Mouse (Mus musculus) C2C12 (cell line): ENCODE data around the gene Il13. TPM values are rescaled to one million over a fixed set of nuclear protein-coding genes. Genes with fewer than 3 reads are reported as not detected.

Source experiments
- H3K27me3 ChIP-seq: one replicate; pipeline ENCODE4 v1.6.1; 2011; ENCODE audit not compliant: control insufficient read depth, insufficient read depth, insufficient read length
- H3K36me3 ChIP-seq: one replicate; pipeline ENCODE4 v1.6.1; 2011; ENCODE audit not compliant: control insufficient read depth, insufficient read depth
- H3K4me3 ChIP-seq: one replicate; pipeline ENCODE4 v1.5.1; 2011; ENCODE audit warnings: mild to moderate bottlenecking, control low read depth; ENCODE audit not compliant: poor library complexity, insufficient read depth, severe bottlenecking
- H3K79me2 ChIP-seq: one replicate; pipeline ENCODE4 v1.6.1; 2011; ENCODE audit not compliant: control insufficient read depth, insufficient read depth
- H3K79me3 ChIP-seq: one replicate; pipeline ENCODE4 v1.6.1; 2011; ENCODE audit warnings: low read depth, control low read depth
- H3ac ChIP-seq: one replicate; pipeline ENCODE3; 2011; ENCODE audit warnings: low read depth; ENCODE audit not compliant: control insufficient read depth, insufficient read length
- CEBPB ChIP-seq: IDR thresholded peaks from one replicate; pipeline ENCODE4 v1.6.1; 2011; ENCODE audit warnings: low read depth, mild to moderate bottlenecking, control low read depth, moderate library complexity
- CTCF ChIP-seq: IDR thresholded peaks from one replicate; pipeline ENCODE4 v1.5.1; 2011; ENCODE audit not compliant: control insufficient read depth, insufficient read depth, insufficient read length
- FOSL1 ChIP-seq: IDR thresholded peaks from one replicate; pipeline ENCODE4 v1.8.0; 2011; ENCODE audit warnings: mild to moderate bottlenecking, low read length; ENCODE audit not compliant: poor library complexity, insufficient read depth, severe bottlenecking
- MAX ChIP-seq: IDR thresholded peaks from one replicate; pipeline ENCODE4 v1.6.1; 2011; ENCODE audit warnings: mild to moderate bottlenecking, control low read depth
- MYOD1 ChIP-seq: IDR thresholded peaks from one replicate; pipeline ENCODE4 v1.6.1; 2011; ENCODE audit warnings: low read depth; ENCODE audit not compliant: control insufficient read depth, insufficient read length
- MYOG ChIP-seq: IDR thresholded peaks from one replicate; pipeline ENCODE4 v1.6.1; 2011; ENCODE audit not compliant: control insufficient read depth, insufficient read length; ENCODE audit errors: extremely low read depth
- USF1 ChIP-seq: IDR thresholded peaks from one replicate; pipeline ENCODE4 v1.6.1; 2011; ENCODE audit warnings: low read depth, mild to moderate bottlenecking, control low read depth, moderate library complexity
- polyA plus RNA-seq: library from polyadenylated mRNA; unstranded; fragments of >200 nt; fragmentation: generic; extraction: Trizol; gene quantifications from one replicate; pipeline ENCODE4 v1.2.1, GENCODE M21; 2012; ENCODE audit warnings: missing spikeins

Il13 gene
- polyA plus RNA-seq, 1 experiment, result not detected

DNA sequence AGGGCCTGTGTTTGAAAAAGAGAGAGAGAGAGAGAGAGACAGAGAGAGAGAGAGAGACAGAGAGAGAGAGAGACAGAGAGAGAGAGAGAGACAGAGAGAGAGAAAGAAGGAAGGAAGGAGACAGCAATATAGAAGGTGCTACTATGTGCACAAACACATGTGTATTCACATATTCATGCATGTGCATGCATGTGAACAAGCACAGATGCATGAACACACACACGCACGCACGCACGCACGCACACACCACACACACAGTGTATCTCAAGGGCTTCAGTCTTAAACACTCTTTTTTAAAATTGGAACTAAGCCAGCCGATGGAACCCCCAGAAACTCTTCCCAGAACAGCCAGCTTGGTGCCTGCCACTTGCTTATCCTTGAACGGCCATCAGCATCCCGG lies 18.9 kb downstream of the Il13 start:
- no peak overlapping the region for H3K4me3 ChIP-seq
- H3K79me2 ChIP-seq, result no peaks in the 10 kb centered on the region
- TF ChIP-seq MYOD1 (no peak), USF1 (no peak), MAX (no peak)
- no peaks in the 10 kb centered on the region for H3K36me3 ChIP-seq
- no peaks in the 10 kb centered on the region for H3K79me3 ChIP-seq
- H3K27me3 ChIP-seq, result peaks cover 22% of the 10 kb centered on the region
- no peak overlapping the region for H3ac ChIP-seq

DNA sequence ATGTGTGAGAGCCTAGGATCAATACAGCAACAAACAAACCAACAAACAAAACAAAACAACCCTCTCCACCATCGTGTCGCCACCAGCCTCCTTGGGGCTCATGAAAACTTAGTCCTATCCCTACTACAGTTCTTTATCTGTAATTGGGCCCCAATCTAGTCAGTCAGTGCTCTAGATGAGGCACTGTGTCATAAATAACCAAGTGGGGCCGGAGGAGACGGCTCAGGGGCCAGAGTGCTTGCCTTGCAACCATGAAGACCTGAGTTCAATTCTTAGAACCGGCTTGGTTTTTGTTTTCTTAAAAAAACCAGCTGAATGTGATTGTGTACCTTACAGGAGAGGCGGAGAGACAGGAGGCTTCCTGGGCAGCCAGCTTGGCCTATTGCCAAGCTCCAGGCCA lies 19.3 kb downstream of the Il13 start:
- Histone ChIP-seq H3K27me3 (peaks cover 22% of the 10 kb centered on the region), H3K4me3 (no peak overlapping the region), H3K36me3 (no peaks in the 10 kb centered on the region), H3K79me3 (no peaks in the 10 kb centered on the region), H3ac (no peak overlapping the region), H3K79me2 (no peaks in the 10 kb centered on the region)
- no peak for TF ChIP-seq MAX

DNA sequence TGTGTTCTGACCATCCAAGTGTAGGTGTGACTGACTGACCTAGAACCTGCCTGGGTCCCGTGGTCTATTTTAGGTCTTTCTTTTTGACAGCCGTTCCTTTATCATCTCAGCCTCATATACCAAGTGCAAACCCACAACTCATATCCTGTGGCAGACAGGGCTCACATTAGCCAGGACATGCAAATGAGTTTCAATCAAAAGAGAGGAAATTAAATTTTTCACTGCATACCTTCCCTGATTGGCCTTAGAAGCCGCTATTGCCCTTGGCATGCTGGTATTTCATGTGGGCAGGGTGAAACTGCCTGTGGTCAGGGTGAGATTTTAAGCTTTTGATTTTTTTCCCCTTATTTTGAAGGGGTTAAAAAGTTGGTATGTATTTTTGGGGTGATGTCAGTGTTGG lies 24.8 kb downstream of the Il13 start:
- Histone ChIP-seq H3K4me3 (no peak overlapping the region), H3K27me3 (no peaks in the 10 kb centered on the region), H3K79me2 (no peaks in the 10 kb centered on the region), H3K36me3 (no peaks in the 10 kb centered on the region), H3K79me3 (no peaks in the 10 kb centered on the region), H3ac (no peak overlapping the region)
- TF ChIP-seq USF1, result no peak

DNA sequence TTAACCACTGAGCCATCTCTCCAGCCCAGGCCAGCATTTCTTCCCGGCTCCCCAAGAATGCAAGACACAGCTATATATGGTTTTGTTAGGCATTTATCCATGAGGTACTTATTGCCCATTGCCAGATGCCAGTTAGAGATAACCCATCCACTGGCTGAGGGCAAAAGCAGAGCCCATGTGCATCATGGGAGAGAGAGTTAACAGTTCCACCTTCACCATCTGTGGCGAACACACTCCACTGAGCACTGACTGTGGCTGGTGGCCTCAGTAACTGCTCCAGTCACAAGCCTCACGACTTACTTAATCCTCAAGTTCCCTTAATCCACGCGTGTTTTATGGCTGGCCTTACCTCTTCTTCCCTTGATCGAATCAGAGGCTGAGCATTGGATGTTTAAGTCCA lies 25.3 kb downstream of the Il13 start:
- TF ChIP-seq MYOG (no peak), CEBPB (no peak), MYOD1 (no peak), MAX (no peak), CTCF (no peak), FOSL1 (no peak), USF1 (no peak)
- H3K79me2 ChIP-seq, result no peaks in the 10 kb centered on the region
- H3K27me3 ChIP-seq, result no peaks in the 10 kb centered on the region
- no peak overlapping the region for H3ac ChIP-seq
- no peaks in the 10 kb centered on the region for H3K79me3 ChIP-seq
- H3K36me3 ChIP-seq, result no peaks in the 10 kb centered on the region
- no peak overlapping the region for H3K4me3 ChIP-seq

DNA sequence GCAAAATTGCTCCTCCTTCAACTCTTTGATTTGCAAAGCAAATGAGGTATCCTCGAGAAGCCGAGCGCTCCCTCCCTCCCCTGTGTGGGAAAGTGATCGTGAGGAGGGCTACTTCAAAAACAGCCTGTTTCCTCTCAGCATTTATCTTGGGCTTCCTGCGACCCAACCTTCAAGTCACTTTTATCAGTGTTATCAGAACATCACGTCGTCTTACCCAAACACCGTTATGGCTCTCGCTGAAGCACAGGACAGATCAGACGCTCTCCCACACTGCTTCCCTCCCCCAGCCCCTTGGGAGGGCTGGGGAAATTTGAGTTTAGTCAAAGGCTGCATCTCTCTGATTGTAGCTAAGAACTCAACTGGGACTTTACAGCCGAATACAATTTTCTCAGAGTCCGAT lies 28.9 kb downstream of the Il13 start:
- Histone ChIP-seq H3K27me3 (no peaks in the 10 kb centered on the region), H3ac (no peak overlapping the region), H3K79me3 (no peaks in the 10 kb centered on the region), H3K36me3 (peaks cover 7% of the 10 kb centered on the region), H3K4me3 (no peak overlapping the region), H3K79me2 (no peaks in the 10 kb centered on the region)
- TF ChIP-seq CEBPB (no peak), CTCF (no peak), FOSL1 (no peak), USF1 (no peak), MYOD1 (no peak), MAX (no peak), MYOG (no peak)

DNA sequence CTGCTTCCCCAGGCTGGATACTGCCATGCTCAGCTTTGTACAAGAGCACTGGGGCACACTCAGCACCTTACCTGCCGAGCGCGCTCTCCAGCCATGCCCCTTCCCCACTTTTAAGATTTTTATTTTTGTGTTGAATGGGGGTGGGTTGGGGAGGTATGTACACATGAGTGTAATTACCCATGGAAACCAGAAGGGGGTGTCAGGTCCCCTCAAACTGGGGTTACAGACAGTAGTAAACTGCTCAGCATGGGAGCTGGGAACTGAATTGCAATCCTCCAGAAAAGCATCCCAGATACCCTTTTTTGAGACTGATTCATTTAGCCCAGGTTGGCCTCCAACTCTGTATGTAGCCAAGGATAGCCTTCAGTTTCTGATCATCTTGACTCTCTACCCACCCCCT lies 29.5 kb downstream of the Il13 start:
- Histone ChIP-seq H3K36me3 (peaks cover 14% of the 10 kb centered on the region), H3ac (no peak overlapping the region)

DNA sequence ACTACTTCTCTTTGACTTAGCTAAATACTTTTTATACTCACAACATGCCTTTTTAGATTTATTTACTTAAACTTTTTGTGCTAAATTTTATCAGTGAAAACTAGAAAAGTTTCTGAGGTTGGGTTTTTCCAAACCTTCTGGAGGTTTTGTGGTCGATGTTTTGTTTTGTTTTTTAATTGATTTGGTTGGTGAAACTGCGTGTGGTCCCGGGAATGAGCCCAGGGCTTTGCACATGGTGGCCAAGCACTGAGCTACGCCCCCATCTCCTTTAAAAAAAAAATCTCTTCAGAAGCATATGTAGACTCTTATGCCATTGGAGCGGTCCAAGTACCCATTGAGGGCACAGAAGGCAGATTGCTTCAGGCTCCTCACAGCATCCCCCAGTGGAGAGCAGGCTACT lies 43.4 kb downstream of the Il13 start:
- TF ChIP-seq CTCF, result no peak
- no peak for TF ChIP-seq MAX
- TF ChIP-seq MYOG, result no peak
- TF ChIP-seq FOSL1, result no peak
- TF ChIP-seq USF1, result no peak
- no peak for TF ChIP-seq CEBPB
- H3K36me3 ChIP-seq, result peaks cover 33% of the 10 kb centered on the region
- no peaks in the 10 kb centered on the region for H3K79me2 ChIP-seq
- no peaks in the 10 kb centered on the region for H3K27me3 ChIP-seq
- H3K79me3 ChIP-seq, result no peaks in the 10 kb centered on the region
- no peak overlapping the region for H3K4me3 ChIP-seq
- H3ac ChIP-seq, result no peak overlapping the region

More for the DNA sequence above, 29.5 kb downstream of the Il13 start:
- H3K79me2 ChIP-seq, result no peaks in the 10 kb centered on the region
- H3K79me3 ChIP-seq, result no peaks in the 10 kb centered on the region
- TF ChIP-seq MYOG (no peak), USF1 (no peak), FOSL1 (no peak), MAX (no peak), CEBPB (no peak), MYOD1 (no peak), CTCF (no peak)
- H3K27me3 ChIP-seq, result no peaks in the 10 kb centered on the region
- no peak overlapping the region for H3K4me3 ChIP-seq
